Mouse (Mus musculus) activated CD4-positive, CD25-positive, alpha-beta regulatory T cell, adult 4 months (primary cell): ENCODE data around the gene Pdia2. TPM values are rescaled to one million over a fixed set of nuclear protein-coding genes. Genes with fewer than 3 reads are reported as not detected.
"Not testable (repeated sequence)": the region's sequence is repeated elsewhere in the genome, so short reads cannot be mapped to it uniquely, and the experiment has no call there.

ENCODE experiments used
- ATAC-seq: one replicate; pipeline ENCODE4 v1.8.0; 2017
- polyA plus RNA-seq, 2 experiments: library from polyadenylated mRNA; unstranded; fragments of 100-300 nt; shearing (Covaris generic); gene quantifications; one replicate each; pipeline ENCODE4 v1.2.1; 2017

The Pdia2 gene
- polyA plus RNA-seq, 2 experiments from 2014 or later = not detected

- ATAC-seq = no peak
Measured at GRCm38 (mm10) chr17:26200831-26201705, 2.2 kb upstream of the Pdia2 start.

- ATAC-seq = no peak
Measured at GRCm38 (mm10) chr17:26192481-26193190, 6.3 kb downstream of the Pdia2 start.

- not testable (repeated sequence) for ATAC-seq
Measured at GRCm38 (mm10) chr17:26191486-26191885, 7.4 kb downstream of the Pdia2 start.

GRCm38 (mm10) chr17:26188091-26188805, 10.6 kb downstream of the Pdia2 start:
- ATAC-seq = no peak

- ATAC-seq = no peak
Measured at GRCm38 (mm10) chr17:26187592-26187991, 11.3 kb downstream of the Pdia2 start.

- no peak for ATAC-seq
Measured at GRCm38 (mm10) chr17:26181179-26181578, 17.7 kb downstream of the Pdia2 start.

GRCm38 (mm10) chr17:26178611-26179010, 20.3 kb downstream of the Pdia2 start:
- no peak for ATAC-seq

- ATAC-seq = not testable (repeated sequence)
Measured at GRCm38 (mm10) chr17:26175248-26175647, 23.6 kb downstream of the Pdia2 start.

GRCm38 (mm10) chr17:26168039-26168438, 30.8 kb downstream of the Pdia2 start:
- peak; percentile 96 for ATAC-seq

- no peak for ATAC-seq
Measured at GRCm38 (mm10) chr17:26162736-26163135, 36.2 kb downstream of the Pdia2 start.

- no peak for ATAC-seq
Measured at GRCm38 (mm10) chr17:26151886-26152630, 46.8 kb downstream of the Pdia2 start.

- ATAC-seq = no peak
Measured at GRCm38 (mm10) chr17:26149056-26149455, 49.8 kb downstream of the Pdia2 start.

Other genes starting within 250 kb of the Pdia2 start
- not detected for gene A930017K11Rik, start 246.5 kb downstream of the Pdia2 start, polyA plus RNA-seq
- gene Capn15, start 213.3 kb downstream of the Pdia2 start, polyA plus RNA-seq = 1 to 10 TPM; 5.2 to 7.1 TPM
- 1 to 10 TPM; 2.4 to 2.7 TPM for gene Rab11fip3, start 129.5 kb downstream of the Pdia2 start, polyA plus RNA-seq
- 10 to 100 TPM; 12.9 to 25.7 TPM for gene Decr2, start 108.8 kb downstream of the Pdia2 start, polyA plus RNA-seq
- gene Nme4, start 103.5 kb downstream of the Pdia2 start, polyA plus RNA-seq = 1 to 10 TPM; 1.6 TPM
- gene Tmem8, start 85.8 kb downstream of the Pdia2 start, polyA plus RNA-seq = 1 to 10 TPM; 4.8 to 4.9 TPM
- gene Mrpl28, start 75.6 kb downstream of the Pdia2 start, polyA plus RNA-seq = 100 to 1,000 TPM; 111 to 135 TPM
- gene Axin1, start 60.4 kb downstream of the Pdia2 start, polyA plus RNA-seq = 10 to 100 TPM; 10.5 to 13.5 TPM
- gene Rgs11, start 3.9 kb upstream of the Pdia2 start, polyA plus RNA-seq = 1 to 10 TPM; 2.9 to 8.9 TPM
- gene Arhgdig, start 8.7 kb upstream of the Pdia2 start, polyA plus RNA-seq = not detected
- gene Fam234a, start 45.2 kb upstream of the Pdia2 start, polyA plus RNA-seq = 10 to 100 TPM; 20.9 to 21.3 TPM
- gene Luc7l, start 53.8 kb upstream of the Pdia2 start, polyA plus RNA-seq = 10 to 100 TPM; 47.9 to 51.0 TPM
- gene Neurl1b, start 215.7 kb upstream of the Pdia2 start, polyA plus RNA-seq = under 1 TPM; 0.33 to 0.57 TPM